18 mouse cellular contexts compared by ENCODE assay signal in genomic region chr11:22900041-22900440, GRCm38 (mm10).
"Had no signal": no experiment of that assay in that cellular context is flagged by ENCODE, and none has a peak within 500 bp of the region (broad histone marks: within the 10 kb centered on the region; RNA-seq: fewer than 3 reads in every experiment).

No protein-coding gene starts in this region.

- ATAC-seq: liver, postnatal 0 days; lung, postnatal 0 days had no signal

- DNase-seq: kidney, postnatal 10 days; kidney, postnatal 4 days; left cerebral cortex, postnatal 4 days; liver, postnatal 0 days; lung, embryonic 14.5 days; midbrain, embryonic 14.5 days; right cerebral cortex, postnatal 25 days; spleen, adult 18-20 months; thymus, postnatal 25 days had no signal

- H3K4me3 ChIP-seq: kidney, embryonic 15.5 days; limb, embryonic 12.5 days; limb, embryonic 15.5 days; megakaryocyte, embryonic 14.5 days; midbrain, embryonic 10.5 days; stomach, embryonic 15.5 days had no signal

- H3K27ac ChIP-seq: kidney, embryonic 15.5 days; limb, embryonic 12.5 days; limb, embryonic 15.5 days; liver, embryonic 14.5 days; macrophage; midbrain, embryonic 10.5 days; stomach, embryonic 15.5 days had no signal

- H3K9me3 ChIP-seq: kidney, embryonic 15.5 days; limb, embryonic 12.5 days; limb, embryonic 15.5 days; megakaryocyte, embryonic 14.5 days; midbrain, embryonic 10.5 days; stomach, embryonic 15.5 days had no signal

- H3K4me1 ChIP-seq: kidney, embryonic 15.5 days; limb, embryonic 12.5 days; limb, embryonic 15.5 days; midbrain, embryonic 10.5 days; stomach, embryonic 15.5 days had no signal

- H3K9ac ChIP-seq: kidney, embryonic 15.5 days; limb, embryonic 12.5 days; limb, embryonic 15.5 days; liver, embryonic 14.5 days; liver, postnatal 0 days; lung, embryonic 14.5 days; stomach, embryonic 15.5 days had no signal

- H3K36me3 ChIP-seq: stomach, embryonic 15.5 days had no signal
